Mouse (Mus musculus): ENCODE results near the gene P2rx7.

DNA sequence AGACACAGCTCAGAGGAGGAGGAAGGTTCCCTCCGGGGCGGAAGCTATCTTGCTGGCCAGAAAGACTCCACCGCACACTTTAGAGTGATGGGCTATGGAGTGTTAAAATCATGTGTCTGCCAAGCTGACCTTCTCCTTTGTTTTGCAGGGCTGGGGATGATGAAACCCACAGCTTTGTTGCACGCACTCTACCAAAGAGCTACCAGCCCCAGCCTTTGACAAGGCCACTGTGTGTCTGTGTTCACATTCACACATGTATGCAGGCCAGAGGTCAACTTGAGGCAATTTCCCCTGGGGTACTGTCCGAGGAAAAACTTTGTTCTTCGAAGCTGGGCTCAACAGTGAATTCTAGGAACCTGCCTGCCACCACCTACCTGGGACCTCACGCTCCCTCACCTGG lies 92.1 kb downstream of the P2rx7 start:
- TF ChIP-seq POLR2A (IDR thresholded peaks at IDR 0.05; ENCODE audit: insufficient read length, low read depth) (no peak), E2F4 (IDR thresholded peaks at IDR 0.05; ENCODE audit: insufficient read depth) (no peak), TCF12 (IDR thresholded peaks at IDR 0.05; ENCODE audit: insufficient read depth, poor library complexity, severe bottlenecking) (no peak), POLR2AphosphoS2 (IDR thresholded peaks at IDR 0.05; ENCODE audit: insufficient read length, low read depth) (no peak), MAX (IDR thresholded peaks at IDR 0.05; ENCODE audit: low read depth) (no peak), REST (IDR thresholded peaks at IDR 0.05; ENCODE audit: insufficient read depth, insufficient read length) (no peak), USF1 (IDR thresholded peaks at IDR 0.05; ENCODE audit: low read depth) (no peak), CEBPB (IDR thresholded peaks at IDR 0.05; ENCODE audit: insufficient read depth, poor library complexity, severe bottlenecking) (no peak), TCF3 (IDR thresholded peaks at IDR 0.05; ENCODE audit: insufficient read length, low read depth) (no peak), MYOD1 (IDR thresholded peaks at IDR 0.05; ENCODE audit: control insufficient read depth in 1 of 3, insufficient read length in 2 of 3, low read depth in 2 of 3) (no peak), SRF (IDR thresholded peaks at IDR 0.05; ENCODE audit: control insufficient read depth, insufficient read length, low read depth) (no peak), MYOG (IDR thresholded peaks at IDR 0.05; ENCODE audit: control insufficient read depth in 1 of 3, insufficient read depth in 1 of 3, insufficient read length in 2 of 3, low read depth in 2 of 3) (no peak)

Measured in myocyte (in vitro differentiated cells).